Comparison of ENCODE assay signal across 8 mouse cellular contexts in genomic region chr5:35278741-35279695, GRCm38 (mm10). TPM values are rescaled to one million over a fixed set of nuclear protein-coding genes. Genes with fewer than 3 reads are reported as not detected.
DNase-seq lines count a peak whose midpoint lies in the region; ATAC-seq lines count a peak whose summit lies in the region.

No protein-coding gene starts in this region.

- under 1% methylated on average over 114 of the region's 118 CpGs for WGBS in kidney, embryonic 15.5 days

- H3K4me2 ChIP-seq in kidney, embryonic 15.5 days = peak overlapping the region; percentile 96

- peak overlapping the region; percentile 56 for H3K4me3 ChIP-seq in kidney, embryonic 15.5 days (replicated peaks)

- no peaks in the 10 kb centered on the region for H3K9me3 ChIP-seq in kidney, embryonic 15.5 days (replicated peaks)

- peak; percentile 58 for DNase-seq in layer of hippocampus, adult 11-12 months (ENCODE audit: low spot score)
- DNase-seq in layer of hippocampus, adult 9-10 months (ENCODE audit: low spot score) = no peak
- peak; percentile 84 to 87 for DNase-seq in cerebellum, postnatal 14 days
- peak; percentile 58 to 62 for DNase-seq in frontal cortex, postnatal 36 days (ENCODE audit: low spot score in 2 of 2)
- DNase-seq in liver = peak; percentile 10
- DNase-seq in ovary, postnatal 36 days (ENCODE audit: low spot score) = peak; percentile 63

- no peak overlapping the region for H3K27ac ChIP-seq in kidney, embryonic 15.5 days

- H3K36me3 ChIP-seq in kidney, embryonic 15.5 days = no peaks in the 10 kb centered on the region

- H3K9ac ChIP-seq in kidney, embryonic 15.5 days = peak overlapping the region; percentile 19; the same call in 1 of the 2 replicates

- peaks cover 86% of the 10 kb centered on the region for H3K27me3 ChIP-seq in kidney, embryonic 15.5 days

- H3K4me1 ChIP-seq in kidney, embryonic 15.5 days = peaks cover 29% of the 10 kb centered on the region

- ATAC-seq in kidney, embryonic 15.5 days (replicated peaks; ENCODE audit: low FRiP score) = peak; percentile 83
- no peak for ATAC-seq in erythroid progenitor cell, adult 5-6 weeks (replicated peaks; ENCODE audit: low FRiP score, poor library complexity, severe bottlenecking)

RNA-seq across cellular contexts. Expression of gene Adra2c, which starts 0.9 kb away (rescaled TPM):
- polyA plus RNA-seq in kidney, embryonic 15.5 days (2015; fragmentation: Nextera tagmentation; extraction: Ambion mirVana) = 0.40 and 0.41 TPM in 2 replicates
- total RNA-seq in erythroid progenitor cell, adult 5-6 weeks (2015; ENCODE audit: low replicate concordance) = not detected in 2 replicates
- not detected in 2 replicates for total RNA-seq in erythroid progenitor cell, adult 5-6 weeks (2017; ENCODE audit: low replicate concordance)
